Mouse (Mus musculus): ENCODE measurements around the gene Yars. TPM values are rescaled to one million over a fixed set of nuclear protein-coding genes. Genes with fewer than 3 reads are reported as not detected.

The Yars gene
- polyA plus RNA-seq, 1 experiment from 2014 or later = 80.5 TPM

DNA sequence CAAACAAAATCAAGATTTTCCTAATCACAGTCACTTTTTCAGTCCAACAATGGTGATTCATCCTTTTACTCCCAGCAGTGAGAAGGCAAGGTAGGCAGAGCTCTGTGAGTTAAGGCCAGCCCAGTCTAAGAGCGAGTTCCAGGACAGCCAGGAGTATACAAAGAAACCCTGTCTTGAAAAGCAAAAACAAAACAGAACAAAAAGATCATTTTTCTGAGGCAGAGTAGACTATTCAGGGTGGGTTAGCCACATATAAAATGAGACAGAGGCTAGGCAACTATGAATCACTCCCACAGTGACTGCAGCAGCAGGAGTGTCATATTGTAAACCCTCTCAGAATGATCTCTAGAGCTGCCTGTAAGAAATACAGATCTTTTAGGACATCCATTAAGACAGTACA, 40.2 kb upstream of the Yars start:
- Histone ChIP-seq H3K27ac (no peak overlapping the region), H3K9me3 (no peaks in the 10 kb centered on the region), H3K4me3 (no peak overlapping the region), H3K27me3 (no peaks in the 10 kb centered on the region), H3K9ac (no peak overlapping the region), H3K4me1 (peaks cover 12% of the 10 kb centered on the region), H3K36me3 (peaks cover 60% of the 10 kb centered on the region), H3K4me2 (no peak overlapping the region)
- ATAC-seq (ENCODE audit: insufficient number of reproducible peaks, low FRiP score, low TSS enrichment, low read depth) = no peak
- WGBS = 97% methylated on average over 1 of the region's 1 CpGs

DNA sequence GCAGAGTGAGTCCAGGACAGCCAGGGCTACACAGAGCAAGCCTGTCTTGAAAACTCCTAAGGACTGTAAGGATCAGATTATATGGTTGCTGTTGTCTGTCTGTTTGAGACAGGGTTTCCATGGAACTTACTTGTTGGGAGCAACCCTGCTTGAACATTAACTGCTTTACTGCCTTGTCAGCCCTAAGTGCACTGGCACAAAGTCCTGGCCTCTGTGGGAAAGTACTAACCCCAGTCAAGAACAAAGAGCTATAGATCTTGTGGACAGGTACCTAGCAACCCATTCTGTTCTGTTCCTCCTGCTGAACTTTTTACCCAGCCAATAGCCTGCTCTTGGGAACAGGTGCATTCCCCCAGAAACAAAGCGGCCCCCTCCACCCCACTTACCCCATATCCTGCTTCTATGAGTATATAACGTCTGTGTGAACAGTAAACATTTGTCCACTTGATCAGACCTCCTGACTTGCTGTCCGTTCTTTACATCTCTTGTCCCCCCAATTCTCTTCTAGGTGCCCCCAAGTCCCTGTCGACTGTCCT, 38.2 kb upstream of the Yars start:
- Histone ChIP-seq H3K9me3 (no peaks in the 10 kb centered on the region), H3K4me1 (no peaks in the 10 kb centered on the region), H3K4me2 (no peak overlapping the region), H3K9ac (no peak overlapping the region), H3K27ac (no peak overlapping the region), H3K36me3 (peaks cover 74% of the 10 kb centered on the region), H3K4me3 (no peak overlapping the region), H3K27me3 (no peaks in the 10 kb centered on the region)
- ATAC-seq (ENCODE audit: insufficient number of reproducible peaks, low FRiP score, low TSS enrichment, low read depth) = no peak
- WGBS = 94% methylated on average over 4 of the region's 4 CpGs

- H3K36me3 ChIP-seq = peaks cover 67% of the 10 kb centered on the region
- H3K4me2 ChIP-seq = no peak overlapping the region
- H3K4me1 ChIP-seq = no peaks in the 10 kb centered on the region
- ATAC-seq (ENCODE audit: insufficient number of reproducible peaks, low FRiP score, low TSS enrichment, low read depth) = no peak
- no peak overlapping the region for H3K9ac ChIP-seq
- no peaks in the 10 kb centered on the region for H3K27me3 ChIP-seq
- 89% methylated on average over 5 of the region's 5 CpGs for WGBS
- H3K27ac ChIP-seq = no peak overlapping the region
- H3K9me3 ChIP-seq = no peaks in the 10 kb centered on the region
- no peak overlapping the region for H3K4me3 ChIP-seq
These were observed 32.0 kb upstream of the Yars start for GRCm38 (mm10) chr4:129157541-129157940.

- ATAC-seq (ENCODE audit: insufficient number of reproducible peaks, low FRiP score, low TSS enrichment, low read depth) = no peak
- no peak overlapping the region for H3K27ac ChIP-seq
- H3K4me3 ChIP-seq = no peak overlapping the region
- H3K9me3 ChIP-seq = no peaks in the 10 kb centered on the region
- no peak overlapping the region for H3K9ac ChIP-seq
- no peaks in the 10 kb centered on the region for H3K4me1 ChIP-seq
- 66% methylated on average over 3 of the region's 3 CpGs for WGBS
- H3K27me3 ChIP-seq = no peaks in the 10 kb centered on the region
- peaks cover 57% of the 10 kb centered on the region for H3K36me3 ChIP-seq
- H3K4me2 ChIP-seq = no peak overlapping the region
These were observed 31.0 kb upstream of the Yars start for GRCm38 (mm10) chr4:129158549-129158948.

- Histone ChIP-seq H3K4me2 (no peak overlapping the region), H3K27me3 (no peaks in the 10 kb centered on the region), H3K4me1 (no peaks in the 10 kb centered on the region), H3K36me3 (peaks cover 52% of the 10 kb centered on the region), H3K27ac (no peak overlapping the region), H3K4me3 (no peak overlapping the region), H3K9ac (no peak overlapping the region), H3K9me3 (no peaks in the 10 kb centered on the region)
- no peak for ATAC-seq (ENCODE audit: insufficient number of reproducible peaks, low FRiP score, low TSS enrichment, low read depth)
- WGBS = 95% methylated on average over 1 of the region's 1 CpGs
These were observed 28.5 kb upstream of the Yars start for GRCm38 (mm10) chr4:129161076-129161475.

DNA sequence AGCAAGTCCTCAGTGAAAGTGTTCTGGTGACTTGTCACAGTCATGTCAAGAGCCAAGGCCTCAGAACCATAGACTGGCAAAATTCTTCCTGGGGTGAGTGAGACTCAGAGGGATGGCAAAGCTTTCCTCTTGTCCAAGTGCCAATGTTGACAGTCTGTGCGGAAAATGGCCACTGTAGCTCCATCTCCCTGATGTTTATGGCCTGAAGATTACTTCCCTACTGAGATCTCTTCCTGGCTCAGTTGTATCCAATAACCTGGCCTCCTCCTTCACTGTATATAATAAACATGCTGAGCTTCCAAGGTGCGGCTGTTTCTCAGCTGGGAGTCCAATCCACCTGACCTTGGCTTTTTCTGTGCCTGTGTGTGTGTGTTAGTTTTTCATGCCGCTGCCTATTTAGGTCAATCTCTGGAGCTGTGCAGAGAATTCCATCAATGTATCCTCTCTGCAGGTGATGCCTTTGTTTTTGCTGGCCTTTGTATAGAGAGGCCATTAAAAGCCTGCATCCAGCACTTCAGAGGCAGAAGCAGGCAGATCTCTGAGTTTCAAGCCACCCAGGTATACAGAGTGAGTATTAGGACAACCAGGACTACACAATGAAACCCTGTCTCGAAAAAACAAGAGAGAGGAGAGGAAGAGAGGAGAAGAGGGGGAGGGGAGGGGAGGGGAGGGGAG, 27.8 kb upstream of the Yars start:
- ATAC-seq (ENCODE audit: insufficient number of reproducible peaks, low FRiP score, low TSS enrichment, low read depth) = no peak
- Histone ChIP-seq H3K9me3 (no peaks in the 10 kb centered on the region), H3K4me2 (no peak overlapping the region), H3K36me3 (peaks cover 57% of the 10 kb centered on the region), H3K27me3 (no peaks in the 10 kb centered on the region), H3K4me1 (no peaks in the 10 kb centered on the region), H3K9ac (no peak overlapping the region), H3K4me3 (no peak overlapping the region), H3K27ac (no peak overlapping the region)
- 84% methylated on average over 4 of the region's 4 CpGs for WGBS

DNA sequence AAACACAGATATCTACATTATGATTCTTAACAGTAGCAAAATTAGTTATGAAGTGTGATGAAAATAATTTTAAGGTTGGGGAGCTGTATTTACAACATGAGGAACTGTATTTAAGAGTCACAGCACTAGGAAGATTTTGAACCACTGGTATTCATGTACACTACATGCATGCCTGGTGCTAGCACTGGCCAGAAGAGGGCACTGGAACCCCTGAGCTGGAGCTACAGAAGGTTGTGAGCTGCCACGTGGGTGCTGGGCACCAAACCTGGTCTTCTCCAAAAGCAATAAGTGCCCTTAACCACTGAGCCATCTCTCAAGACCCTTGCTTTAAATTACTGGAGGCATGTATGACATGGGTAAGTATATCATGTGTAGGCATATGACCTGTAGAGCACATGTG, 17.0 kb upstream of the Yars start:
- Histone ChIP-seq H3K36me3 (peaks cover 61% of the 10 kb centered on the region), H3K9ac (no peak overlapping the region), H3K4me3 (no peak overlapping the region), H3K4me1 (no peaks in the 10 kb centered on the region), H3K27me3 (no peaks in the 10 kb centered on the region), H3K4me2 (no peak overlapping the region), H3K9me3 (no peaks in the 10 kb centered on the region), H3K27ac (no peak overlapping the region)
- WGBS = 76% methylated on average over 1 of the region's 1 CpGs
- ATAC-seq (ENCODE audit: insufficient number of reproducible peaks, low FRiP score, low TSS enrichment, low read depth) = no peak

GRCm38 (mm10) chr4:129179560-129179959, 10.0 kb upstream of the Yars start:
- H3K36me3 ChIP-seq = peaks cover 48% of the 10 kb centered on the region
- no peak overlapping the region for H3K4me3 ChIP-seq
- WGBS = 25% methylated on average over 1 of the region's 1 CpGs
- H3K27ac ChIP-seq = no peak overlapping the region
- no peaks in the 10 kb centered on the region for H3K9me3 ChIP-seq
- ATAC-seq (ENCODE audit: insufficient number of reproducible peaks, low FRiP score, low TSS enrichment, low read depth) = no peak
- no peak overlapping the region for H3K9ac ChIP-seq
- H3K4me2 ChIP-seq = no peak overlapping the region
- peaks cover 3% of the 10 kb centered on the region; the same call in 1 of the 2 replicates for H3K4me1 ChIP-seq
- H3K27me3 ChIP-seq = no peaks in the 10 kb centered on the region

DNA sequence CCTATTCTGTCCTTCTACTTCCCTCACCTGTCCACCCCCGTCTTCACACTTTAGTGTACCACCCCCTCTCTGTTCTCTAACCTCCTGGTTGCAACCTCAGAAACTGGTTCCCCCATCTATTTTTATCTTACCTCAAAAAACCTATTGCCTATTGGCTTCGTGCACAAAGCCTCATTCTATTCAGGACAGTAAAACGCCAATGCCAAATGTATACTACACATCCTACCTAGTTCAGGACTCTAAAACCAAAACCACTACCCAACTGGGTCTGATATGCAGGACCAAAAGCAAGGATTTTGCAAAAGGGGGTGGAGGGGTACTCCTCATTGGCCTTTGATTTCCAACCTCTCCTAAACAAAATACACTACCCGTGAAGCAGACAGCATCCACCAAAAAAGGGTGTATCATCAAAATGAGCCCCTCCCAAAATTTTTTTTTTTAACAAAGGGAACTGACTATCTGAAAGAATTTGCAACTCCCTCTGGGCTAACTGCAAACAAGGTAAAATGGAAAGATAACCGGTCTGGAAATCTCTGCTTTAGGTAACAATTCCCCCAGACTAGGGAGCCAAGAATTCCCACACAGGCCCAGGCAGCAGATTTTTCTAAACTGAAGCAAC, 1.4 kb upstream of the Yars start:
- 32% methylated on average over 5 of the region's 5 CpGs for WGBS
- Histone ChIP-seq H3K27ac (peak overlapping the region; percentile 93), H3K27me3 (no peaks in the 10 kb centered on the region), H3K9ac (0 out of 2 replicates have a peak overlapping the region, but pooled peaks have one; percentile 69), H3K9me3 (no peaks in the 10 kb centered on the region), H3K4me3 (peak overlapping the region; percentile 75), H3K36me3 (no peaks in the 10 kb centered on the region), H3K4me2 (peak overlapping the region; percentile 69), H3K4me1 (peaks cover 29% of the 10 kb centered on the region)
- no peak for ATAC-seq (ENCODE audit: insufficient number of reproducible peaks, low FRiP score, low TSS enrichment, low read depth)

DNA sequence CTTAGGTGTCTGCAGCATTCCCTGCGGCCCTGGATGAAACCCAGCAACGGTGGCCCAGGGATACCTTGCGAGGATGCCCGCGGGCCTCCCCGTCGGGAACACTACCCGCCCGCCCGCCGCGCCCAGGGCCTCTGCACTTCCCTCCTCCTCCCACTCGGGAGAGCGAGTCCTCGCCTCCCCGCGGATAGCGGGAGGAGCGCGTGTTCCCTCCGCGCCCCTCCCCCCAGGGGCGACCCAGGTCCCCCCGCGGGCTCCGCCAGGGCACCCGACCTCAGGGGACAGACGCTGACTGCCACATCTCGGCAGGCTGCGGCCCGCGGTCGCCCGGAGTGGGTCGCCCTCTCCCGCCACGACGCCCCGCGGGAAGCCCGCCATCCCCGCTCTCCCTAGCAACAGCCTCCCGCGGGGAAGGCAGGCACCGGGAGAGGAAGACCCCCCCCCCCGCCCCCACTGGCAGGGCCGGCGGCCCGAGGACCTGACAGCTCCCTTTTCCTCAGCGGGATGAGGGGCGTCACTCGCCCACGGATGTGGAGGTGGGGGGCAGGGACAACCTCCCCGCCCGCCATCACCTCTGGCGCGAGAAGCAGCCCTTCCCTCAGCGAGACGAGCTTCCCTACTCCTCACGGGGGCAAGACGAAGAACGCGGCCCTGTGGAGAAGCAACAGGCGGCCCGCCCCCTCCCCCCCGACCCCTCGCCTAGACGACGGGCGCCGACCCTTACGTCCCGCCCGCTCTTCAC, 588 bp upstream of the Yars start:
- Histone ChIP-seq H3K36me3 (0 out of 2 replicates have a peak, but pooled peaks cover 2% of the 10 kb centered on the region), H3K9me3 (no peaks in the 10 kb centered on the region), H3K27me3 (no peaks in the 10 kb centered on the region), H3K4me1 (peaks cover 29% of the 10 kb centered on the region), H3K27ac (peak overlapping the region; percentile 93), H3K4me2 (peak overlapping the region; percentile 69), H3K9ac (peak overlapping the region; percentile 69), H3K4me3 (peak overlapping the region; percentile 75)
- ATAC-seq (ENCODE audit: insufficient number of reproducible peaks, low FRiP score, low TSS enrichment, low read depth) = peak; percentile 68
- WGBS = under 1% methylated on average over 62 of the region's 74 CpGs

- peak overlapping the region; percentile 82 for H3K9ac ChIP-seq
- no peaks in the 10 kb centered on the region for H3K9me3 ChIP-seq
- peaks cover 26% of the 10 kb centered on the region for H3K4me1 ChIP-seq
- peak overlapping the region; percentile 75 for H3K4me3 ChIP-seq
- H3K36me3 ChIP-seq = peaks cover 16% of the 10 kb centered on the region; the same call in 1 of the 2 replicates
- no peak for ATAC-seq (ENCODE audit: insufficient number of reproducible peaks, low FRiP score, low TSS enrichment, low read depth)
- peak overlapping the region; percentile 65 for H3K4me2 ChIP-seq
- 2% methylated on average over 12 of the region's 12 CpGs for WGBS
- peak overlapping the region; percentile 90; the same call in 1 of the 2 replicates for H3K27ac ChIP-seq
- H3K27me3 ChIP-seq = no peaks in the 10 kb centered on the region
These were observed 978 bp downstream of the Yars start for GRCm38 (mm10) chr4:129190538-129190937.

DNA sequence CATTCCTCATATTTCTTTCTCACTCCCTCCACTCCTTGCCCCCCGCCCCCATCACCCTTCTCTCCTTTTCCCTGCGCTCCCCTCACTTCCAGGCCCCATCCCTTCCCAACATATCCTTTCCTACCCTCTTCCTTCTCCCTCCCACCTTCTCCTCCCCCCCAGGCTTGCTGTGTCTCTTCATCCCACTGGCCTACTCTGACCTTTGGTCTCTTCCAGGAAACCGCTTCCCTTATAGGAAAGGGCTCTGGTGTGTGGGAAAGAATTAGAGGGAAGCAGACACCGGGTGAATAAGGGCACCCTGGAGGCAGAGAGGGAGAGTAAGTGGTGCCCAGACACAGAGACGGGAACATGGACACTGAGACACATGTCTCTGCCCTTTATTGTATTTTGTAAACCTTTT, 2.1 kb downstream of the Yars start:
- H3K4me2 ChIP-seq = no peak overlapping the region
- no peak overlapping the region for H3K9ac ChIP-seq
- no peak overlapping the region for H3K27ac ChIP-seq
- peaks cover 26% of the 10 kb centered on the region for H3K4me1 ChIP-seq
- 77% methylated on average over 5 of the region's 5 CpGs for WGBS
- ATAC-seq (ENCODE audit: insufficient number of reproducible peaks, low FRiP score, low TSS enrichment, low read depth) = no peak
- H3K27me3 ChIP-seq = no peaks in the 10 kb centered on the region
- no peak overlapping the region for H3K4me3 ChIP-seq
- H3K9me3 ChIP-seq = no peaks in the 10 kb centered on the region
- H3K36me3 ChIP-seq = peaks cover 25% of the 10 kb centered on the region
